Mouse (Mus musculus) hindbrain, embryonic 15.5 days (tissue): ENCODE data around the gene Ivl. TPM values are rescaled to one million over a fixed set of nuclear protein-coding genes. Genes with fewer than 3 reads are reported as not detected.

ENCODE experiments used
- ATAC-seq: fragments of 200-750 bp; cut with Nextera tagmentation; 2 replicates; pipeline ENCODE4 v1.8.0; 2017; ENCODE audit warnings: low read depth, moderate number of reproducible peaks, moderate TSS enrichment; ENCODE audit not compliant: low FRiP score
- H3K27ac ChIP-seq: fragments of 300-500 bp; sonication (generic); replicated peaks from 2 replicates; pipeline ENCODE4 v1.5.1; 2015; ENCODE audit warnings: mild to moderate bottlenecking, inconsistent platforms
- H3K27me3 ChIP-seq: fragments of 300-500 bp; sonication (generic); 2 replicates; pipeline ENCODE4 v1.6.1; 2015; ENCODE audit warnings: control low read depth, inconsistent platforms
- H3K36me3 ChIP-seq: fragments of 300-500 bp; sonication (generic); 2 replicates; pipeline ENCODE4 v1.6.1; 2015; ENCODE audit warnings: control low read depth, inconsistent platforms
- H3K4me1 ChIP-seq: fragments of 300-500 bp; sonication (generic); replicated peaks from 2 replicates; pipeline ENCODE4 v1.6.1; 2015; ENCODE audit warnings: control low read depth, inconsistent platforms
- H3K4me2 ChIP-seq: fragments of 300-500 bp; sonication (generic); 2 replicates; pipeline ENCODE4 v1.6.1; 2015; ENCODE audit warnings: moderate library complexity, mild to moderate bottlenecking, inconsistent platforms
- H3K4me3 ChIP-seq: fragments of 300-500 bp; sonication (generic); 2 replicates; pipeline ENCODE4 v1.5.1; 2015; ENCODE audit warnings: mild to moderate bottlenecking, inconsistent platforms
- H3K9ac ChIP-seq: fragments of 300-500 bp; sonication (generic); 2 replicates; pipeline ENCODE4 v1.6.1; 2015; ENCODE audit warnings: inconsistent platforms
- H3K9me3 ChIP-seq: fragments of 300-500 bp; sonication (generic); 2 replicates; pipeline ENCODE4 v1.6.1; 2016; ENCODE audit warnings: control low read depth, inconsistent platforms
- WGBS: fragments of 180-500 bp; shearing (Covaris S2); methylation state at CpG from one replicate; pipeline ENCODE4 v1.1.7; 2015; 5-methylcytosine and 5-hydroxymethylcytosine counted together
- polyA plus RNA-seq: library from polyadenylated mRNA; unstranded; fragments of >200 nt; fragmentation: Nextera tagmentation; extraction: Ambion mirVana; gene quantifications from 2 replicates; pipeline ENCODE4 v1.2.1, GENCODE M21; 2015

Gene Ivl
- polyA plus RNA-seq, 1 experiment from 2014 or later: not detected

DNA sequence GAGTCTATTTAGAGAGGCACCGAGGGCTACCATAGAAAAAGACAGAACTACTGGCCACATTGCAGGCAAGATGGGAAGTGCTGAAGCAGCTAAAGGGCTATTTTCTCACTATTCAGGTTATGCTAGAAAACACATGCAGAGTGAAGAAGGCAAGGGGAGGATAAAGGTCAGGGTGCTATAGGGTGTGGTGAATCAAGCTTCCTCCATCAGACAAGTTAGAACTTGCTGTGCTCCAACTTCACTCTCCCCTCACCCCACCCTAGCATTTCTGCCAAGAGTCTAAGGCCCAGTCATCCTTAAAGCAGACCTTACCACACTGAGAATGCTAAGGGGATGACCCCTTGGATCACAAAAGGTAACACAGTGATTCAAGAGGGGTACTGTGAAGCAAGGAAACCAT lies 6.0 kb upstream of the Ivl start:
- no peaks in the 10 kb centered on the region for H3K27me3 ChIP-seq
- no peak overlapping the region for H3K4me3 ChIP-seq
- no peak overlapping the region for H3K27ac ChIP-seq
- no peaks in the 10 kb centered on the region for H3K9me3 ChIP-seq
- 79% methylated on average over 1 of the region's 1 CpGs for WGBS
- no peak overlapping the region for H3K9ac ChIP-seq
- H3K4me2 ChIP-seq: no peak overlapping the region
- no peaks in the 10 kb centered on the region for H3K36me3 ChIP-seq
- ATAC-seq: no peak
- H3K4me1 ChIP-seq: no peaks in the 10 kb centered on the region

DNA sequence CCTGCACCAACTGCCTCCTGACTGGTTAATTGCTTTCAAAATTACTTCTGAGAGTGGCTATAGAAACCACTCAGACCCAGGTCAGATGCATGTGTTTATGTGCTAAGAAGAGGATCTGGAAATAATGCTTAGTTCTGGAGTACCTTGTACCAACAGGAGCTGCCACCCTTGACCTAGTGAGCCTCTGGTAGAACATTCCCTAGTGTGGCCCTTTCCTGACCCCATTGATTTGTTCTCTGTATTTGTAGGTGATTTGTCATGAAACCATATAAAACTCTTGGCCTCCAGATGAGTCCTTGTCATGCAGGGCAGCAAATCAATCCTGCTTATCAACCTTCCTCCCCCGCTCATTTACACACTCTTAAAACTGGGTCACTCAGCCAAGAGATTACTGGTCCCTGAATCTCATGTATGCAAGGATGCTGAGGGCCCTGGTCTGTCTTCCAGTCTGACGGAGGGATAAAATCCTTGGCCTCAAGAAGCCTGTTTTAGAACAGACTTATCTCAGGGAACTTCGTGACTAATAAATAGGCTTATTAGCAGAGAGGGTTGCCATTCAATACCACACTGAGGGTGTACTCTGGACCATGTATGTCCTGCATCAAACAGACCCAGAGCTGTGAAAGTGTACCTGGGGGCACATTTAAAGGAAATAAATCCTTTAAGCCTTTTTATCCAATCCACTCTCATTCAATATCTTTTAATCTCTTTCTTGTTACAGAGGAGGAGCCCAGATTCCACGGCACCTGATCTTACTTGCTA lies 5.3 kb upstream of the Ivl start:
- Histone ChIP-seq H3K9me3 (no peaks in the 10 kb centered on the region), H3K27me3 (no peaks in the 10 kb centered on the region), H3K27ac (no peak overlapping the region), H3K4me3 (no peak overlapping the region), H3K9ac (no peak overlapping the region), H3K4me2 (no peak overlapping the region), H3K4me1 (no peaks in the 10 kb centered on the region), H3K36me3 (no peaks in the 10 kb centered on the region)
- WGBS: 77% methylated on average over 4 of the region's 4 CpGs
- ATAC-seq: no peak

DNA sequence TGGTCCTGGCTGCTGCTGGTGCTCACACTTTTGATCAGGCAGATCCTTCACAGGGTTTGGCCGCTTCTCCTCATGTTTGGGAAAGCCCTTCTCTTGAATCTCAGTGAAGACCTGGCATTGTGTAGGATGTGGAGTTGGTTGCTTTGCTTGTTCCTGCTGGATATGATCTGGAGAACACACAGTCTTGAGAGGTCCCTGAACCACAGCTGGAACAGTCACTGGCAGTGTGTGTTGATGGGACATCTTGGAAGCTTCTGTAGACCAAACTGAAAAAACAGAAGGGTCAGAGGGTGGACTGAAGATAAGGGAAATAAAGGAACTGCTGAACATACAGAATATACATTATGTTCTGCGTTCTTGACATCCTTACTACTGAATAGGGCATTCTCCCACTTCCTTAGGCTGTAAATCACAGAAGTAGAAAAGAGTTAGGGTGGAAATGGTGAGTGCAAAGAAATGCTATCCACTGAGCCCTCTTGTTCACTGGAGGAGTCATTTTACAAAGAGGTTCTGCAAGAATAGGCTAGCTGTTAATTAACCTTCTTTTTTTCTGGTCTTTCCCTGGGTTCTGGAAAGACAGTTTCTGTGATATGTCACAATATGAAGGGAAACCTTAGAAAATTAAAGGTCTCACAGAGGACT lies 900 bp downstream of the Ivl start:
- H3K4me1 ChIP-seq: no peaks in the 10 kb centered on the region
- H3K27ac ChIP-seq: no peak overlapping the region
- WGBS: 49% methylated on average over 2 of the region's 2 CpGs
- H3K4me3 ChIP-seq: no peak overlapping the region
- no peaks in the 10 kb centered on the region for H3K36me3 ChIP-seq
- no peaks in the 10 kb centered on the region for H3K9me3 ChIP-seq
- ATAC-seq: no peak
- no peaks in the 10 kb centered on the region for H3K27me3 ChIP-seq
- H3K9ac ChIP-seq: no peak overlapping the region
- no peak overlapping the region for H3K4me2 ChIP-seq

DNA sequence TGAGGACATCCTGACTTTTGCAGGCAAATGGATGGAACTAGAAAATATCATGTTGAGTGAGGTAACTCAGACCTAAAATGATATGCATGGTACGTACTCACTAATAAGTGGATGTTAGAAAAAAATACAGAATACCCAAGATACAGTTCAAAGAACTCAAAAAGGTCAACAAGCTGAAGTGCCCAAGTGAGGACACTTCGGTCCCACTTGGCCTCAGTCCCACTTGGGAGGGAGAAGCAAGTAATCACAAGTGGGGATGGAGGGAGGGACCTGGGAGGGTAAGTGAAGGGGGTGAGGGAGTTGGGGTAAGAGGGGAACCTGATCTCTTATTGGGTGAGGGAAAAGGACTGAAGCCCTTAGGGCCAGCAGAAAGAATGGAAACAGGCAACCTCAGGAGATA lies 4.8 kb downstream of the Ivl start:
- Histone ChIP-seq H3K4me2 (no peak overlapping the region), H3K9ac (no peak overlapping the region), H3K4me3 (no peak overlapping the region), H3K27ac (no peak overlapping the region), H3K9me3 (no peaks in the 10 kb centered on the region), H3K36me3 (no peaks in the 10 kb centered on the region), H3K27me3 (no peaks in the 10 kb centered on the region), H3K4me1 (no peaks in the 10 kb centered on the region)
- 93% methylated on average over 2 of the region's 2 CpGs for WGBS
- ATAC-seq: no peak

DNA sequence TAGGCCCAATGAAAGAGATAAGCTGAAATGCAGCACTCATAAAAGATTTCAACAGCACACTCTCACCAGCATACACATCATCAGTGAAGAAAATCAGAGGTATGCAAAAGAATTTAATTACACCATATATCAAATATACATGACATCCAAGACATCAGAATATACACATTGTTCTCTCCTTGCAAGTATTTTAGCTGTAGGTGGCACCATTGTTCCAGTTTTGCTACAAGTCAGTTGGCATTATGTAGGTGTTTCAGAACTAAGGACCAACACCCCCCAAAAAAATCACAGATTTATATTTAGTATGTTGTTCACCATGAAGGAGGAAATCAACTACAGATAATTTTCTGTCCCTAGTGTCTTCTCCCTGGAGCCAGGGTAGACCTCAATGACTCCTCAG lies 8.1 kb downstream of the Ivl start:
- Histone ChIP-seq H3K9me3 (no peaks in the 10 kb centered on the region), H3K36me3 (no peaks in the 10 kb centered on the region), H3K4me2 (no peak overlapping the region), H3K4me1 (no peaks in the 10 kb centered on the region), H3K27me3 (no peaks in the 10 kb centered on the region), H3K9ac (no peak overlapping the region), H3K27ac (no peak overlapping the region), H3K4me3 (no peak overlapping the region)
- no peak for ATAC-seq

DNA sequence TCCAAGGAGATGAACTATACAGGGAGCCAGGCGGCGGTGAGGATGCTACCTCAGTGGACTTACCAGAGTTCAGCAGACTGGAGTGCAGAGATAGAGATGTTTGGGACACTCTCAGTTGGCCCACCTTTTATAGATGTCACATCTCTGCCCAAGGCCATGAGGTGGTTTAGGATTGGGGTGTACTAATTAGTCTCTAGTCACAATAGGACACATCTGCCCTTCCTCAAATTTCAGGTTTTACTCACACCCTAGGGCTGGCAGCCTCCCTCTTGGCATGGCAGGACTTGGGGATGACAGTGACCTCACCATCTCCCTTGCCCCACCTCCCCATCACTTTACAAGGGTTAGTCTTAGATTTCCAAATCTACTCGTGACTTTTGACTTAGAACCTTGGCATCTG lies 39.1 kb downstream of the Ivl start, which contains the start of gene 2310046K23Rik:
Gene 2310046K23Rik, minus strand, starts transcription at position 101 of the 400 bp plus-strand sequence.
- Histone ChIP-seq H3K27me3 (no peaks in the 10 kb centered on the region), H3K27ac (no peak within 1 kb of the TSS), H3K36me3 (no peaks in the 10 kb centered on the region), H3K4me1 (no peaks in the 10 kb centered on the region), H3K9ac (no peak within 1 kb of the TSS), H3K4me3 (no peak within 1 kb of the TSS), H3K4me2 (no peak within 1 kb of the TSS), H3K9me3 (no peaks in the 10 kb centered on the region)
- 89% methylated on average over 3 of the region's 3 CpGs for WGBS
- ATAC-seq: no peak

Other genes with a start within 250 kb of the Ivl start
- not detected in 2 replicates for gene Sprr2d, start 234.6 kb downstream of the Ivl start, polyA plus RNA-seq
- not detected in 2 replicates for gene Sprr2e, start 221.6 kb downstream of the Ivl start, polyA plus RNA-seq
- gene Sprr2f, start 208.5 kb downstream of the Ivl start, polyA plus RNA-seq: not detected in 2 replicates
- not detected in 2 replicates for gene Sprr2h, start 188.1 kb downstream of the Ivl start, polyA plus RNA-seq
- not detected in 2 replicates for gene Sprr2i, start 165.7 kb downstream of the Ivl start, polyA plus RNA-seq
- not detected in 2 replicates for gene Sprr2j-ps, start 155.7 kb downstream of the Ivl start, polyA plus RNA-seq
- 6.2 and 10.3 TPM in 2 replicates for gene Gm9774, start 144.3 kb downstream of the Ivl start, polyA plus RNA-seq
- not detected in 2 replicates for gene Sprr2k, start 141.2 kb downstream of the Ivl start, polyA plus RNA-seq
- gene Sprr1b, start 134.9 kb downstream of the Ivl start, polyA plus RNA-seq: not detected in 2 replicates
- not detected in 2 replicates for gene Sprr3, start 115.0 kb downstream of the Ivl start, polyA plus RNA-seq
- not detected in 2 replicates for gene Sprr1a, start 87.8 kb downstream of the Ivl start, polyA plus RNA-seq
- not detected in 2 replicates for gene Sprr4, start 73.2 kb downstream of the Ivl start, polyA plus RNA-seq
- not detected in 2 replicates for gene 2310046K23Rik, start 39.2 kb downstream of the Ivl start, polyA plus RNA-seq
- not detected in 2 replicates for gene Smcp, start 15.3 kb upstream of the Ivl start, polyA plus RNA-seq
- not detected in 2 replicates for gene 2210017I01Rik, start 33.8 kb upstream of the Ivl start, polyA plus RNA-seq
- gene Lce6a, start 47.9 kb upstream of the Ivl start, polyA plus RNA-seq: not detected in 2 replicates
- not detected in 2 replicates for gene Lce1a1, start 74.6 kb upstream of the Ivl start, polyA plus RNA-seq
- not detected in 2 replicates for gene Lce1b, start 83.2 kb upstream of the Ivl start, polyA plus RNA-seq
- gene Lce1a2, start 96.6 kb upstream of the Ivl start, polyA plus RNA-seq: not detected in 2 replicates
- gene Lce1c, start 105.5 kb upstream of the Ivl start, polyA plus RNA-seq: not detected in 2 replicates
- gene Lce1d, start 113.5 kb upstream of the Ivl start, polyA plus RNA-seq: not detected in 2 replicates
- not detected in 2 replicates for gene Lce1e, start 135.3 kb upstream of the Ivl start, polyA plus RNA-seq
- gene Lce1f, start 146.6 kb upstream of the Ivl start, polyA plus RNA-seq: not detected in 2 replicates
- gene Gm38119, start 165.4 kb upstream of the Ivl start, polyA plus RNA-seq: not detected in 2 replicates
- not detected in 2 replicates for gene Lce1g, start 178.6 kb upstream of the Ivl start, polyA plus RNA-seq
- gene Lce1h, start 191.3 kb upstream of the Ivl start, polyA plus RNA-seq: not detected in 2 replicates
- gene Lce1i, start 205.2 kb upstream of the Ivl start, polyA plus RNA-seq: not detected in 2 replicates
- gene Lce1j, start 216.8 kb upstream of the Ivl start, polyA plus RNA-seq: not detected in 2 replicates
- not detected in 2 replicates for gene Lce1k, start 234.2 kb upstream of the Ivl start, polyA plus RNA-seq